Mouse (Mus musculus): ENCODE data around the gene Plk1. TPM values are rescaled to one million over a fixed set of nuclear protein-coding genes. Genes with fewer than 3 reads are reported as not detected.
A peak's percentile ranks its signal among the peaks of the same experiment; 100 is the strongest.

The Plk1 gene
- polyA plus RNA-seq, 1 experiment from 2014 or later = 191 TPM

GRCm38 (mm10) chr7:122203936-122204335, 44.7 kb downstream of the Plk1 start:
- H3K9me3 ChIP-seq = no peaks in the 10 kb centered on the region
- H3K27me3 ChIP-seq (ENCODE audit: insufficient read depth, poor library complexity, severe bottlenecking) = no peaks in the 10 kb centered on the region
- no peak overlapping the region for H3K27ac ChIP-seq
- no peaks in the 10 kb centered on the region for H3K4me1 ChIP-seq (replicated peaks)
- H3K4me3 ChIP-seq = no peak overlapping the region
- WGBS = 72% methylated on average over 2 of the region's 2 CpGs
- DNase-seq (ENCODE audit: low spot score) = no peak
- H3K36me3 ChIP-seq = no peaks in the 10 kb centered on the region

- 84% methylated on average over 2 of the region's 2 CpGs for WGBS
- Histone ChIP-seq H3K27me3 (ENCODE audit: insufficient read depth, poor library complexity, severe bottlenecking) (no peaks in the 10 kb centered on the region), H3K4me1 (replicated peaks) (no peaks in the 10 kb centered on the region), H3K36me3 (no peaks in the 10 kb centered on the region), H3K4me3 (no peak overlapping the region), H3K9me3 (no peaks in the 10 kb centered on the region), H3K27ac (no peak overlapping the region)
- no peak for DNase-seq (ENCODE audit: low spot score)
Measured at GRCm38 (mm10) chr7:122206121-122206520, 46.9 kb downstream of the Plk1 start.

- H3K36me3 ChIP-seq = no peaks in the 10 kb centered on the region
- no peaks in the 10 kb centered on the region for H3K9me3 ChIP-seq
- no peak overlapping the region for H3K27ac ChIP-seq
Measured at GRCm38 (mm10) chr7:122208276-122209021, 49.2 kb downstream of the Plk1 start.

GRCm38 (mm10) chr7:122219315-122219801, 60.1 kb downstream of the Plk1 start, which contains the start of gene Chp2:
Gene Chp2, plus strand, starts transcription at chr7:122219496.
- peak within 1 kb of the TSS; percentile 37 for H3K4me3 ChIP-seq
- H3K4me1 ChIP-seq (replicated peaks) = peaks cover 11% of the 10 kb centered on the region
- H3K36me3 ChIP-seq = no peaks in the 10 kb centered on the region
- 0 out of 2 replicates have a peak, but pooled peaks cover 3% of the 10 kb centered on the region for H3K9me3 ChIP-seq
- peak; percentile 8 for DNase-seq (ENCODE audit: low spot score)
- H3K27me3 ChIP-seq (ENCODE audit: insufficient read depth, poor library complexity, severe bottlenecking) = peaks cover 12% of the 10 kb centered on the region
- WGBS = 27% methylated on average over 20 of the region's 20 CpGs
- no peak within 1 kb of the TSS for H3K27ac ChIP-seq

More at GRCm38 (mm10) chr7:122208276-122209021, 49.2 kb downstream of the Plk1 start:
- Histone ChIP-seq H3K4me1 (replicated peaks) (no peaks in the 10 kb centered on the region), H3K27me3 (ENCODE audit: insufficient read depth, poor library complexity, severe bottlenecking) (no peaks in the 10 kb centered on the region), H3K4me3 (no peak overlapping the region)
- WGBS = 63% methylated on average over 7 of the region's 7 CpGs
- DNase-seq (ENCODE audit: low spot score) = no peak

Other genes starting within 250 kb of the Plk1 start
- 21.0 and 23.2 TPM in 2 replicates for gene Cog7, start 177.7 kb upstream of the Plk1 start, polyA plus RNA-seq (2016; fragmentation: Nextera tagmentation; extraction: Ambion mirVana)
- 79.8 and 98.4 TPM in 2 replicates for gene Gga2, start 138.2 kb upstream of the Plk1 start, polyA plus RNA-seq (2016; fragmentation: Nextera tagmentation; extraction: Ambion mirVana)
- 64.3 and 70.0 TPM in 2 replicates for gene Ubfd1, start 92.3 kb upstream of the Plk1 start, polyA plus RNA-seq (2016; fragmentation: Nextera tagmentation; extraction: Ambion mirVana)
- gene Ears2, start 92.2 kb upstream of the Plk1 start, polyA plus RNA-seq (2016; fragmentation: Nextera tagmentation; extraction: Ambion mirVana) = 16.4 and 18.3 TPM in 2 replicates
- 765 and 766 TPM in 2 replicates for gene Ndufab1, start 57.6 kb upstream of the Plk1 start, polyA plus RNA-seq (2016; fragmentation: Nextera tagmentation; extraction: Ambion mirVana)
- 18.9 and 21.7 TPM in 2 replicates for gene Palb2, start 26.5 kb upstream of the Plk1 start, polyA plus RNA-seq (2016; fragmentation: Nextera tagmentation; extraction: Ambion mirVana)
- 130 and 137 TPM in 2 replicates for gene Dctn5, start 26.4 kb upstream of the Plk1 start, polyA plus RNA-seq (2016; fragmentation: Nextera tagmentation; extraction: Ambion mirVana)
- gene Ern2, start 26.8 kb downstream of the Plk1 start, polyA plus RNA-seq (2016; fragmentation: Nextera tagmentation; extraction: Ambion mirVana) = 0.21 TPM in 1 of 2 replicates, not detected in the other
- 0.24 TPM in 1 of 2 replicates, not detected in the other for gene Chp2, start 60.1 kb downstream of the Plk1 start, polyA plus RNA-seq (2016; fragmentation: Nextera tagmentation; extraction: Ambion mirVana)
- 5.6 and 9.9 TPM in 2 replicates for gene Prkcb, start 129.3 kb downstream of the Plk1 start, polyA plus RNA-seq (2016; fragmentation: Nextera tagmentation; extraction: Ambion mirVana)

All from hindbrain, embryonic 10.5 days (tissue).